Mouse (Mus musculus) induced T-regulatory cell, adult 2 months (primary cell): ENCODE results near the gene Slc30a6.

Source experiments
- DNase-seq: peaks from one replicate; pipeline ENCODE4 v3.0.0-alpha.2; 2012; ENCODE audit warnings: low read depth

Gene Slc30a6

DNA sequence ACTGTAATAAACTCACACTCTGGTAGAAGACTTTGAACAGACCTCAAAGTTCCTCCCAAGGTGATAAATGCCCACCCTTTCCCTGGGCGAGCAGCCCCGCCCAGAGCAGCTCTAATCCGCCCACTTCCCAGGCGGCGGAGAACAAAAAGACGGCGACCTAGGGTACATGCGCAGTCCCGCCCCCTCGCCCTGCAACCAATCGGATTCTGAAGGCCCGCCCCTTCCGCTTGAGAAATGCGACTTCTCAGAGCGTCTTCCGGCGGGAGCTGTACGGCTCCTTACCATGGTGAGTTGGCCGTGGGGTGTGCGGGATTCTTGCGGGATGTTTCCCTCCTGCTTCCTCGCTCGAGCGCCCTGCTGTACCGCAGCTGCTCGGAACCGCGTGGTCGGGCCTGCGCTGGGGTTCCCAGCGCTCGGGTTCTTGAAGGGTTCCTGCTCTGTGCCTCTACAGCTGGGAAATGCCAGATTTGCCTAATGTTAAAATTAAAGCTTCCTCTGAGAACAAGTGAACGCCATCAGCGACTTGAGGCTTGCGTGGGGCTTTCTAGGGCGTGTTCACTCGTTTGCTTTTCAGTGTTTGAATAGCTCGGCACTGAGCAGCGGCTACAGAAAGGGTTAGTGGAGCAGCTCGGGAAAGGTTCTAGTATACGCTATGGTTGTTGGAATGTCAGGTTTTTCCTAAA, at the start of gene Slc30a6:
Gene Slc30a6, plus strand, starts transcription at position 226 of the 683 bp plus-strand sequence.
- peak; percentile 99 for DNase-seq

DNA sequence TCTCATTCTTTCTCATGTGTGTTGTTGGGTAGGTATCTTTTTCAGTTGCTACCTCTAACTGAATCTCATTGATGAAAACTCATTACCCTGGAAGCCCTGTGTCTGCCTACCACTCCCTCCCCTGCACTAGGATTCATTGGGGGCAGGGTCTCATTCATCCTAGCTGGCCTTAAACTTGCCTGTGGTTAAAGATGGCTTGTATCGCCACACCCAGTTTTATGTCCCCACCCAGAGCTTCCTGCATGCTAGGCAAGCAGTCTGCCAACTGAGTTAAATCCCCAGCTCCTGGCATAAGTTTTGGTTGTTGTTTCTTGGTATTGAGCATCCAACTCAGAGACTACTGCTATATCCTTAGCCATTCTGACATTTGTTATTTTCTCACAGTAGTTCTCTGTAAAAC, 31.8 kb upstream of the Slc30a6 start:
- DNase-seq = peak; percentile 36

DNA sequence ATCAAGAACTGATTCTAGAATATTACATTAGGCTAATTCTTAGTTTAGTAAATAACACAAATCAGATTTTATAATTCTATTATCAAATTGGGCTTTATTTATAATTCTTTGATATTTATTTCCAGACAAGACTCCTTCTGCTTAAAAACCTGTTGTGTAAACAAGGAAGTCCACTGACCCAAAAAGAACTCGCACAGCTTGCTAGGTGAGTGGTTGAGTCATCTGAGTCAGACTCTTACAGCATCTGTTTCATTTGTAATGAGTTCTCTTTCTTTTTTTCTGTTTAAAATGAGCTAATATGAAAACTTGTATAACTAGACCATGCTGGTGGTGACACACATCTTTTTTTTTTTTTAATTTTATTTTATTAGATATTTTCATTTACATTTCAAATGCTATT, 18.5 kb upstream of the Slc30a6 start:
- DNase-seq = no peak

DNA sequence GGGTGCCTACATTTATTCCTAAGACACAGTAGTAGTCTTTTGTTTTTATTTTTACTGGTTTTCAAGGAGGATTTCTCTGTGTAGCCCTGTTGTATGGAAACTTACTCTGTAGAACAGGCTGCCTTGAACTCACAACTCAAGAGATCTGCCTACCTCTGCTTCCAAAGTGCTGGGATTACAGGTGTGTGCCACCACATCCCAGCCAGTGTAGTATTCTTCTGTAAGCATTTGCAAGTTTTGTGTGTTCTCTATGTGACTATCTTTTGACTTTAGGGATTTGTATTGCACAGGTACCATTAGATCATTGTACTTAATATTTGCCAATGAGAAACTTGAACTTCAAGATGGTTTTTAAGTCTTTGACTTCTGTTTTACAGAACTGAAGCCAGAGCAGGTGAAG, 8.8 kb upstream of the Slc30a6 start:
- no peak for DNase-seq

DNA sequence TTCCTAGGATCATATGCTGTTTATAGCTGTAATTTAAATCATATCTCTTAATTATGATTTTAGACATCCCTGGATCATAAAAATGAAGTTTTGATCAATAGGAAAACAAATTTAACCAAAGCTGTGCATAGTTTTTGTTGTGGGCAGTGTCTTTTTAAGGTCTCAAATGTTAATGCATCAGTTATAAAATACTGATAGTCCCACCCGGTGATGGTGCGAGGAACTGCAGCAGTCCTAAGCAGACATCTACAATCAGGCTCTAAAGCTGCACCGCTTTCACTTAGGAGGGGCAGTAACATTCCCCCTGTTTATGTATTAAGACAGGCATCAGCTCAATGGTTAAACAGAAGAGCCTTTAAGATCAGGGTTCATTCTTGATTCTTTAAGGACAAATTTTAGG, 5.6 kb upstream of the Slc30a6 start:
- DNase-seq = peak; percentile 21

DNA sequence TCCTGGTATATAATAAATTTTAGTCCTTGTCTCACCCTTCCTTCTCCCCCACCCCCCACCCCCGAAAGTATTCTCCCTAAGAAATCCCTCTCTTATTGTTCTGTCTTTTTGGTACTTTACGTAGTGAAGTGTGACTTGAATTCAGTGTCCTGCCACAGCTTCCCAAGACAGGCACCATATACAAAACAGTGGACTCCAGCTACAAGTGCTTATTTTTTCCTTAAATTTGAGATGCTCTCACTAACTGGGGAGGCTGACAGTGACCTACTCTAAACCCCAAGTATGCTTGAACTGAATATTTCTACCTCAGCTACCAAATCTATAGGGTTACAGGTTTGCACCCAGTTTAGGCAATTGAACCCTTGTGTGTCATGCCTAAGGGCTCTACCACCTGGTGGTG, 1.0 kb upstream of the Slc30a6 start:
- DNase-seq = no peak

DNA sequence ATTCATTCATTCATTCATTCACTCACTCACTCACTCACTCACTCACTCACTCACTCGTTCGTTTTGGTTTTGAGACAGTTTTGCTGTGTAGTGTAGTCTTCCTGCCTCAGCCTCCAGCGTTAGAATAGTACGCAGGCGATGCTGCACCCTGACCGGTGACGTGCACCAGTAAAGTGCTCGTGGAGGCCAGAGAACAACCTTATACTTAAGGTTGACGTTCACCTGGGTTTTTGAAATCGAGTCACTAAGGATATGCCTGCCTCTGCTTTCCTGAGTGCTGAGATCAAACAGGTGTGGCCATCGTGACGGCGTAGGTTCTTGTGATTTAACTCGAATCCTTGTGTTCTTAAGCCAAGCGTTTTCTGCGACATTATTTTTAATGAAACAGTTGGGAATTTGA, 553 bp upstream of the Slc30a6 start:
- peak; percentile 65 for DNase-seq

DNA sequence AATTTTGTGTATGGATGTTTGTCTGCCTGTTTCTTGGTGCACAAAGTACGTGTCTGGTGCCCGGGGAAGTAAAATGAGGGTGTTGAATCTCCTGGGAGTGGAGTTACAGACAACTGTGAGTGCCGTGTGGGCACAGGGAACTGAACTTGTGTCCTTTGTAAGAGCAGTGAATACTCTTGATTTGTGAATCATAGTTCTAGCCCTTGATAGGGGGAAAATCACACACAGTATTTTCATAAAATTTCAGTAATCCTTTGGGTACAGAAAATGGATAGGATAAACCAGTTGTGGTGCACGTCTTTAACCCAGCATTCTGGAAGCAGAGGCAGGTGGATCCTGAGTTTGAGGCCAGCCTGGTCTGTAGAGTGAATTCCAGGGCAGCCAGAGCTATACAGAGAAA, 1.4 kb downstream of the Slc30a6 start:
- DNase-seq = no peak

DNA sequence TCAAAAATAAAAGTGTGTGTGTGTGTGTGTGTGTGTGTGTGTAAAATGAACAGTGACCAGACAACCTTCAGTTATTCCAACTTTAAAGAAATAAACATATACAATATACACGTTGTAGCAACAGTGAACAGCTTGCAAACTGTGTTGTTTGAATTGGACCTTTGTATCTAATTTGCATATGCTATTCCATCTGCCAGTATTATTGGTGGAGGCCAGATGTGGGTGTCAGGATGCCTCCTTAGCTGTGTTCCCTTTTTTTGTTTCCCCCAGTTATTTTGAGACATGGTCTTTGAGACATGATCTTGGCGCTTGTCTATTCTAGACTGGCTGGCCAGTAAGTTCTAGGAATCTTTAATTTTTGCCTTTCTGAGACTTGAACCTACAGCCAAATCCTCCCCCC, 1.8 kb downstream of the Slc30a6 start:
- no peak for DNase-seq

DNA sequence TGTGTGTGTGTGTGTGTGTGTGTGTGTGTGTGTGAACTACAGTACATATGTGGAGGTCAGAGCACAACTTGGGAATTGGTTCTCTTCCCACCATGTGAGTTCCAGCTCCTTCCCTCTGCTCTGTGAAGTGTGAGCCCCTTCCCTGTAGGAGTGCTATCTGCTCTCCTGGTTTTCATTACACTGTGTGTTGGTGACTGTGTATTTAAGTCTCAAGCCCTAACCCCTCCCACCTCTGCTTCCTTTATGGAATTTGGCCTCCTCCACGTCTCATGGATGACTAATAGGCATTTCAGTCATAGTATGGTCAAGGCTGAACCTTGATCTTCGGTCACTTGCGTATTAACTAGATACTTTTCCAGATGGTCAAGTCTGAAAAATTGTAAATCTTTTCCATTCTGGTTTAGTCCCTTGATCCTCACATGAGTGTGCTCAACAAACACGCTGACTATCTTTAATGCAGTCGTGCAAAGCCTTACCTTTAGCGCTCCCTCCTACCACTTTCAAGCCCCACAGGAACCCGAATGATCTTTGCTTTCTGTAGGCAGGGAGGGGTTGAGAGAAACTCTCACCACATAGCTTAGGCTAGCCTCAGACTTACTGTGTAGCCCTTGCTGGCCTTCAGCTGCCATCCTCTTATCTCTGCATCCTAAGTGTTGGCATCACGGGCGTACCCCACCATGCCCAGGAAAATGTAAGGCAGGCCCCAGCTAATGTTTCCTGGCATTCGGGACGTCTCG, 7.2 kb downstream of the Slc30a6 start:
- DNase-seq = no peak

DNA sequence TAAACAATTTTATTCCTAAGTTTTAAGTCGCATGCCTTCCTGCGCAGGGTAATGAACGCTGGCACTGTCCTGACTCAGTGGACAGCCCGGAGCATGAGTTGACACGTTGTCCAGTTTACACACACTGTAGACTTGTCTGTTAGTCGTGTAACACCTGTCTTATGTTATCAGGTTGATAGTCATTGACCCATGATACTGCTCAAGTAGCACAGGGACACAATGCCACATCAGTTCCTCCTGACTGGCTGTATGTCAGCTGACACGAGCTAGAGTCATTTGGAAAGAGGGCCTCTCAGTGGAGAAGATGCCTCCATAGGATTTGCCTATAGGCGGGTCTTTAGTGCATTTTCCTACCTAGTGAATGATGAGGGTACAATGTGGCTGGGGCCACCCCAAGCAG, 11.1 kb downstream of the Slc30a6 start:
- DNase-seq = no peak

DNA sequence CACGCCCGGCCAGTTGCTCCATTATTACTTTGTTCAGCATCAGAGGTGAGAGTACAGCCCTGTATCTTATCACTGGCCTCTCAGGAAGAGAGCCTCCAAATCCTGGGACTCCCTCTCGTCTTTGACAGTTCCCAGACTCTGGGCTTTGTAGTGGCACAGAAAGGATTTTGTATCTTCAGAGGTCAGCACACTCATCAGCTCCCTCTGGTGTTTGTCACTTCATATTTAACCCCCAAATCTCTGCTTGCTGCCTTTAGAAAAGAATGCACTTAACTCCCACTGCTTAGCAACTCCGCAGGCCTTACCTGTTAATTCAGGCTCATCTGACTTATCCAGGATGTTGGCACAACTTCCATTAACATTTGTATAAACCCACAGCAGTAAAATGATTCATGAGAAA, 14.3 kb downstream of the Slc30a6 start:
- DNase-seq = peak; percentile 47

DNA sequence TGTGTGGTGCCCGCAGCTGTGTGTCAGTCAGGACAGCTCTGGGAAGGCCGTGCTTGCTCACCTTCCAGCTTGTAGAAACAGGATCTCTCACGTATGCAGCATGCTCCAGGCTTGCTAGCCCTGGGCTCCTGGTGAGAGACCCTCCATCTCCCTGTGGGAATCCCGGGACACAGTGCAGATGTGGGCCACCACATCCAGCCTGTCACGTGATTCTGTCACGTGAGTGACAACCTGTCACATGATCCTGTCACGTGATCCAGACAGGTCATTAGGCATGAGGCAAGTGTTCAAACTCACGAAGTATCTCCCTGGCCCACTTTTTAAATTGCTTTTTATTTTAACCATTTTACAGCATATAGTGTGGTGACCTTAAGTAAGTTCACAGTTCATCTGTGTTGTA, 17.9 kb downstream of the Slc30a6 start:
- DNase-seq = no peak

DNA sequence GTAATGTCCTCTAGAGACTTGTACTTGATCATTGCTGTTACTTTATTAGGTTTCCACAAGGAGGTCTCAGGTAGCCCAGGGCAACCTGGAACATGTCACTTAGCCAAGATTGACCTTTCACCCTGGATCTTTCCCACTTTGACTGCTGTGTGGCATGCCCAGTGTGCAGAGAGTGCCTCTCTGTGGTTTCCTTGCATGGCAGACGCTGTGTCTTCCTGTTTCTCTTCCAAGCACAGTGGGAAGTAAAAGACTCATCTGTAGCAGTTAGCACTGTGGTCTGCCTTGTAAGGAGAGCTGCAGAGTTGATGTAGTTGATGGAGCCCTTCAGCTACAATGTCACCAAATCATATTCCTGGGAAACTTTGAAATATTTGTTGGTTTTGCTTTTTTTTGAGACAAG, 19.3 kb downstream of the Slc30a6 start:
- no peak for DNase-seq

DNA sequence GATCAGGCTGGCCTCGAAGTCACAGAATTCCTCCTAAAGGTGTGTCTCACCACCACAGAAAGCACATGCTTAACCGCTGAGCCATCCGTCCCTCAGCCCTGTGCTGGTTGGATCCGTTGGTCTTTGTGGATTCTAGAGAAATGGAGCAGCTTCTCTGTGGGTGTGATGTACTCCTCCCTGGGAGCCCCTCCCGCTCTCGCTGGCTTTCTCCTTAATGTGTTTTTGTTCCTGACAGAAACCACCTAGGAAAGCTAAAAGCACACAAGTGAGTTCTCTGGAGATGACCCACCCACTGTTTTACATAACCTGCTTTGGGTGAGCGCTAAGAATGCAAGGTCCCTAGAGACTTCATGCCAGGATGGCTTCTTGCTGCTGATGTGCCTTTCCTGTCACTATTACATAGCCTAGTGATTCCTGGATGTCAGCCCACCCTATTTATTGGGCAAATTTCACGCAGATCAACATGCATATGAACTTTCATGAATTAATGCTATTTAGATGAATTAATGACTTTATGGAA, 21.5 kb downstream of the Slc30a6 start:
- DNase-seq = no peak

DNA sequence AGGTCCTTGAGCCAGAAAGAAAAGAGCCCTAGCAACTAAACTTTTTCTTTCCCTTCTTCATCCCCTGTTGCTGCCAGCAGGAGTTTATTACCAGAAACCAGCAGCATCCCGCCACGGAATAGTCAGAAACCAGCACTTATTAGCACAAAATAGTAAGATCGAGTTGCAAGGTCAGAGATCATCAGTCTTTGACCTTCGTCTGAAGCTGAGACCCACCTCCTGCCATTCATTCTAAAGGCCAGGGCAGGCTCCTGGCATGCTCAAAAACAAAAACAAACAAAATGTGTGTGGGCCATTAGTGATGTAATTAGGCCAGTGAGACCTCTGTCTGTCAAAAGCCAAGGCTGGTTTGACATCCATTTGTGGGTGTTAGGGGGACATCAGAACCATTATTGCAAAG, 22.8 kb downstream of the Slc30a6 start:
- no peak for DNase-seq

DNA sequence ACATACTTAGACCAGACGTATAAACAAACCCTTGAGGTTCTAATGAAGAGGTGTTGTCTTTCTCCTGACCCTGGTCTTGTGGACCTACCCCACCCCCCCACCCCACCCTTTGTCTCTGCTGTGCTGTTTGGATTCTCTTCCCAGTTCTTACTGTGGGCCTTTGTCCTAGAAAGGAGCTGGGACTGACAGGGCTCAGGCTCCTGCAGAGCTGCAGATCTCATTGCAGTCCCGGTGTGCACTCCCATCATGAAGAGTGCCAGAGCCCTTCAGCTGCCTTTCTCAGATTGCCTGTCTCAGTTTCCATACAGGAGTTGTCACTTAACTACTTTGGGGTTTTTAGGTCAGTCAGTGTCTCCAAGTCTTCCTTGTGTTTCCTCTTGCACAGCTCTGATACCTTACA, 25.2 kb downstream of the Slc30a6 start:
- DNase-seq = no peak

DNA sequence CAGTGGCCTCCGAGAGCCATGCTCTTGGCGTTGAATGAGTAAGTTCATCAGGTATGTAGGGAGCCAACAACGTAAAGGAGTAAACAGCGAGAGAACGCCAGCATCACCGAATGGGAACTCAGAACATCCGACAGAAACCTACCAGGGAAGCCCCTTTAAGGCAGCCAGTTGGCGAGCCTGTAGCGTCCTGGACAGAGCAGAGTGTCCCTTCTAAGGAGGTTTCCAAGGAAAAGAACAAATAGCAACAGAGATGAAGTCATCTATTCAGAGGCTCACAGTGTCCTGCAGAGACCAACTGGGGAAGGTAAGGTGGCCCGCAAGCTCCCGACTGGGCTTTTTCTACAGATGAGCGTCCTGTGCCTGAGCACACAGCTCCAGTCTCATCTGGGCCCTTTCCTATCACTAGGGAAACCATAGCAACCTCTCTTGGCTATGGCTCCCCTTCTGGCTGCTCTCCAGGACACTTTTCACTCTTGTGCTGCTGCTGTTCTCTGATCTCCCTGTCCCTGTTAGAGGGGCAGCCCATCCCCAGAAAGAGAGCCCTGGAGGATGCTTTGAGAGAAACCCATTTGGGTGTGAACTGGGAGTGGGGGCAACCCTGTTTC, 29.1 kb downstream of the Slc30a6 start:
- DNase-seq = no peak

DNA sequence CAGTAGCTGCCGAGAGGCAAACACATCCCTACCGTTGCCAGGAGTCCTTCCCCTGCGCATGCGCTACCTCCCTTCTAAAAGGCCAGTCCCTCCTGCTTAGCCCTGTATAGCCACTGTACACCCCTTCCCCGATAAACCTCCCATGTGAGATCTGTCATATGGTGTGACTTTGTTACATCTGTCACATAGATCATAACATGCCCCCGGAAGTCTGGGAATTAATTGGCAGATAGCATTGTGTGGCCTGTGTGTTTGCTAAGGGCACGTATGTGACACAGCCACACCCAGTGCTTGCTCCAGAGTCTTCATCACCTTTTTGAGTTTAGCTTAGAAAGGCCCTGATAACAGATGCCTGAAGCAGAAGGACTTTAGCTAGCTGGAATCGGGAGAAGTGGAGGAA, 34.7 kb downstream of the Slc30a6 start:
- DNase-seq = no peak

DNA sequence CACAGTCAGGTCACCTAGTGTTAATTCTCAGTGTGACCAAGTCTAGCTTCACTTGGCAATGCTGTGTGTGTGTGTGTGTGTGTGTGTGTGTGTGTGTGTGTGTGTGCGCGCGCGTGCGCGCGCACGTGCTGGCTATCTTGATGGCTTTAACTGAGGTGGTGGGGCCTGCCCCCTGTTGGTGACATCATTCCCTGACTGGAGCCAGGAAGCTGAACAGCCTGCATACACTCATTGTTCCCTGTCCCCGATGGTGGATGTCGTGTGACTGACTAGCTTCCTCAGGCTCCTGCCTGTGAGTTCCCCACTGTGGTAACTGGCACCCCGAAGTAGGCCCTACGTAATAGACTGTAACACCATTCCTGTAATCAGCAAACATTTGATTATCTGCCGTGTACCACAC, 36.1 kb downstream of the Slc30a6 start:
- peak; percentile 11 for DNase-seq

DNA sequence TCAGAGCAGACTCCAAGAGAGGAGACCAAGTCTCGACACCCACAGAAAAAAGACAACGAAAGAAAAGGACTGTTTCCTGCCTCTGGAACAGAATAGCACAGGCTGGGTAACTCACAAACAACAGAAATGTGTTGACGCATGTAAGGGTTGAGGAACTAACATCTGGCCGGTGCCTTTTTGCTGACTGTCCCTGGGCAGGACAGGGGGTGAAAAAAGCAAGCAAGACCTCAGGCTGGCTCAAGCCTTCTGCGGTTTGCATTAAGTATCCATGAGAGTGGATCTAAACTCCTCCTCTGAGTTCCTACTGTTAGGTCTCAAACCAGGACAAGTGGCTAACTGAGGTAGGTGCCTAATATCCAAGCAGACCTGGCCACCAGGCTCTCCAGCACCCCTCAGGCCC, 37.2 kb downstream of the Slc30a6 start:
- no peak for DNase-seq

DNA sequence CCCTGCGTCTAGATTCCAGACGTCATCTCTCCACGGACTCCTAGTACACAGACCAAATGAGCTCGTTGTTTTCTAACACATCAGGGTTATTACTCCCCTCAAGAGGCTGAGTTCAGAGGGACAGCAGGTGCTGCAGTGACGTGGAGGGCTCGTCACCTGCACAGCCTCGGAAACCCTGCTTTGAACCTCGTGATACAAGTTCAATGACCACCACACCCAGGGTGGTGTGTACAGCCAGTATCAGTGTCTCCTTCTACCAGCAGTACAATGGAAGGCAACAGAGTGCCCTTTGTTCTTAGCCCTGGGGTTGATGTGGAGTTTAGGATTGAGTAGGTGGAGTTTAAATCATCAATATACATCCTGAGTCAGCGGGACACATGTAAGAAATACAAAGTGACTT, 42.4 kb downstream of the Slc30a6 start:
- no peak for DNase-seq

DNA sequence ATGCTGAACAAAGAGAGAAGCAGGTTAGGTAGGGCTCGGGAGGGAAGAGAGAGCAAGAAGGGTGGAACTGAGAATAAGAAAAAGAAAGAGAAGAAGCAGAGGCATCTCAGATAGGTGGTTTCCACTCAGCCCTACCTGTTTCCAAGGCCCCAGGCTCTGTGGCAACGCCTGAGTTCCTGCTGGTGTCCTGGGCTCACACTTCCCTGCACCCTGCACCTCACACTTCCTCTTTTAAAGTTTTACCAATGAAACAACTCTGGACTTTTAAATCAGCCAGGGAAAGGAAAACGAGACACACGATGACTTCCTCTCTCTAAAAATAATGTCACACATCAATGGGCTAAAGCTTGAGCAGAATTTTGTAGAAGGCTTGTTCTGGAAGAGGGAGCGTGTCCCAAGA, 45.1 kb downstream of the Slc30a6 start:
- no peak for DNase-seq
